Mouse (Mus musculus): ENCODE measurements at regions not wholly inside any gene's neighbourhood (a gene's known extent, or its start where the extent isn't known, plus 50 kb on each side); places are given as distances from the start of the nearest gene placed in this dataset.

GRCm38 (mm10) chr4:55207749-55208385 lies 142.0 kb upstream of the Rad23b start:
- no peak overlapping the region for H3K4me3 ChIP-seq (ENCODE audit: low read depth, low read length)
- no peaks in the 10 kb centered on the region for H3K36me3 ChIP-seq (ENCODE audit: insufficient read depth, low read length)
- TF ChIP-seq CTCF (IDR thresholded peaks at IDR 0.05) = no peak
- 0 out of 2 replicates have a peak, but pooled peaks cover 9% of the 10 kb centered on the region for H3K4me1 ChIP-seq (ENCODE audit: insufficient read depth, low read length)
- no peaks in the 10 kb centered on the region for H3K9me3 ChIP-seq (ENCODE audit: low read length)
- no peak overlapping the region for H3K4me2 ChIP-seq (ENCODE audit: low read depth, low read length, poor library complexity, severe bottlenecking)
- ATAC-seq (ENCODE audit: low FRiP score) (no peak), DNase-seq (ENCODE audit: low spot score) (no peak)
- no peaks in the 10 kb centered on the region for H3K27me3 ChIP-seq (ENCODE audit: insufficient read depth, low read length)
- WGBS = 27% methylated on average over 13 of the region's 13 CpGs
- no peak overlapping the region for H3K9ac ChIP-seq (replicated peaks; ENCODE audit: low read length, poor library complexity, severe bottlenecking)
- H3K27ac ChIP-seq (ENCODE audit: low read depth, low read length) = no peak overlapping the region

- no peaks in the 10 kb centered on the region for H3K9me3 ChIP-seq (ENCODE audit: low read length)
- H3K4me2 ChIP-seq (ENCODE audit: low read depth, low read length, poor library complexity, severe bottlenecking) = no peak overlapping the region
- no peak overlapping the region for H3K4me3 ChIP-seq (ENCODE audit: low read depth, low read length)
- H3K27me3 ChIP-seq (ENCODE audit: insufficient read depth, low read length) = no peaks in the 10 kb centered on the region
- no peak overlapping the region for H3K27ac ChIP-seq (ENCODE audit: low read depth, low read length)
- 0 out of 2 replicates have a peak, but pooled peaks have one; percentile 47 for ATAC-seq (ENCODE audit: low FRiP score)
- no peak for TF ChIP-seq CTCF (IDR thresholded peaks at IDR 0.05)
- H3K4me1 ChIP-seq (ENCODE audit: insufficient read depth, low read length) = 0 out of 2 replicates have a peak, but pooled peaks cover 9% of the 10 kb centered on the region
- no peaks in the 10 kb centered on the region for H3K36me3 ChIP-seq (ENCODE audit: insufficient read depth, low read length)
- no peak overlapping the region for H3K9ac ChIP-seq (replicated peaks; ENCODE audit: low read length, poor library complexity, severe bottlenecking)
- 10% methylated on average over 21 of the region's 21 CpGs for WGBS
- no peak for DNase-seq (ENCODE audit: low spot score)
Measured at GRCm38 (mm10) chr4:55208386-55209345, 141.2 kb upstream of the Rad23b start.

- no peak for DNase-seq (ENCODE audit: low spot score)
- Histone ChIP-seq H3K27me3 (ENCODE audit: insufficient read depth, low read length) (no peaks in the 10 kb centered on the region), H3K4me1 (ENCODE audit: insufficient read depth, low read length) (no peaks in the 10 kb centered on the region), H3K4me2 (ENCODE audit: low read depth, low read length, poor library complexity, severe bottlenecking) (no peak overlapping the region), H3K9me3 (ENCODE audit: low read length) (no peaks in the 10 kb centered on the region), H3K9ac (replicated peaks; ENCODE audit: low read length, poor library complexity, severe bottlenecking) (no peak overlapping the region), H3K36me3 (ENCODE audit: insufficient read depth, low read length) (no peaks in the 10 kb centered on the region), H3K4me3 (ENCODE audit: low read depth, low read length) (no peak overlapping the region), H3K27ac (ENCODE audit: low read depth, low read length) (no peak overlapping the region)
- no peak for TF ChIP-seq CTCF (IDR thresholded peaks at IDR 0.05)
- ATAC-seq (ENCODE audit: low FRiP score) = no peak
- 58% methylated on average over 9 of the region's 9 CpGs for WGBS
Measured at GRCm38 (mm10) chr4:55215425-55216174, 134.2 kb upstream of the Rad23b start.

GRCm38 (mm10) chr4:55216175-55216545 lies 133.7 kb upstream of the Rad23b start:
- DNase-seq (ENCODE audit: low spot score) (no peak), ATAC-seq (ENCODE audit: low FRiP score) (no peak)
- WGBS = 32% methylated on average over 6 of the region's 6 CpGs
- H3K36me3 ChIP-seq (ENCODE audit: insufficient read depth, low read length) = no peaks in the 10 kb centered on the region
- H3K9me3 ChIP-seq (ENCODE audit: low read length) = no peaks in the 10 kb centered on the region
- no peak overlapping the region for H3K27ac ChIP-seq (ENCODE audit: low read depth, low read length)
- H3K27me3 ChIP-seq (ENCODE audit: insufficient read depth, low read length) = no peaks in the 10 kb centered on the region
- TF ChIP-seq CTCF (IDR thresholded peaks at IDR 0.05) = no peak
- no peaks in the 10 kb centered on the region for H3K4me1 ChIP-seq (ENCODE audit: insufficient read depth, low read length)
- H3K9ac ChIP-seq (replicated peaks; ENCODE audit: low read length, poor library complexity, severe bottlenecking) = no peak overlapping the region
- H3K4me3 ChIP-seq (ENCODE audit: low read depth, low read length) = no peak overlapping the region
- H3K4me2 ChIP-seq (ENCODE audit: low read depth, low read length, poor library complexity, severe bottlenecking) = no peak overlapping the region

- Histone ChIP-seq H3K27me3 (ENCODE audit: insufficient read depth, low read length) (no peaks in the 10 kb centered on the region; the same call in 1 of the 2 replicates), H3K9ac (replicated peaks; ENCODE audit: low read length, poor library complexity, severe bottlenecking) (no peak overlapping the region), H3K4me1 (ENCODE audit: insufficient read depth, low read length) (no peaks in the 10 kb centered on the region), H3K4me3 (ENCODE audit: low read depth, low read length) (no peak overlapping the region), H3K9me3 (ENCODE audit: low read length) (no peaks in the 10 kb centered on the region), H3K27ac (ENCODE audit: low read depth, low read length) (no peak overlapping the region), H3K4me2 (ENCODE audit: low read depth, low read length, poor library complexity, severe bottlenecking) (no peak overlapping the region), H3K36me3 (ENCODE audit: insufficient read depth, low read length) (no peaks in the 10 kb centered on the region)
- WGBS = 84% methylated on average over 5 of the region's 5 CpGs
- no peak for TF ChIP-seq CTCF (IDR thresholded peaks at IDR 0.05)
- ATAC-seq (ENCODE audit: low FRiP score) = no peak
- no peak for DNase-seq (ENCODE audit: low spot score)
Measured at GRCm38 (mm10) chr4:55225766-55226165, 124.1 kb upstream of the Rad23b start.

Measured in midbrain, postnatal 0 days (tissue).